Mouse (Mus musculus) layer of hippocampus, postnatal 25 days (tissue): ENCODE results near the gene Tpst2. TPM values are rescaled to one million over a fixed set of nuclear protein-coding genes. Genes with fewer than 3 reads are reported as not detected.

ENCODE experiments used
- DNase-seq, 2 experiments: peaks; one replicate each; pipeline ENCODE4 v3.0.0; 2022; ENCODE audit warnings: mixed read lengths in 2 of 2, low spot score in 1 of 2; ENCODE audit errors: extremely low spot score in 1 of 2
- total RNA-seq, 2 experiments: library from RNA; stranded (reverse); gene quantifications; 2 replicates each; pipeline ENCODE4 v1.2.3; 2021

The Tpst2 gene
- total RNA-seq, 2 experiments from 2014 or later = 45.9 to 46.2 TPM

DNA sequence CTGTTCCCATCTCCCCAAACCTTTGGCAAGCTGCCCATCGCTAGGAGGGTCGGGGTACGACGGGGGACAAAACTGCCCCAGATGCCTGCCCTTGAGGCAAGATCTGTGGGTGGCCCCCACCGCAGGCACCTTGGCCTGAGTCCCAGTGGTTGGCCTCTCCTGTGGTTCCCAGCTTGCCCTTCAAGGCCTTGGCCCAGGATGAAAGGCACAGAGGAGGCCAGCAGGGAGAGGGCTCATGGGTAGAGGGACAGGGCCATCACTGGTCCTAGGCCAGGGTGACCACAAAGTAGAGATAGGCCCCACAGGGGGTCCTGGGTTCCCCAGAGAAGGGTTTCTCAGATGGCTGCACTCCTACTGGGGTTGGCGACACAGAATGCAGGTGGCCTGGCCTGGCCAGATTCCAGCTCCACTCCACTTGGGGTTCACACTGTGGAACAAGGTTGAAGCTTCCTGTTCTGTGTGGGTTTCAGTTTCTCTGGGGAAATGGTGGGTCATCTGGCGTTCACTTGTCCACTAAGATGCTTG is 22.1 kb upstream of the Tpst2 start:
- DNase-seq = peak in 1 of 2 experiments; percentile 53

DNA sequence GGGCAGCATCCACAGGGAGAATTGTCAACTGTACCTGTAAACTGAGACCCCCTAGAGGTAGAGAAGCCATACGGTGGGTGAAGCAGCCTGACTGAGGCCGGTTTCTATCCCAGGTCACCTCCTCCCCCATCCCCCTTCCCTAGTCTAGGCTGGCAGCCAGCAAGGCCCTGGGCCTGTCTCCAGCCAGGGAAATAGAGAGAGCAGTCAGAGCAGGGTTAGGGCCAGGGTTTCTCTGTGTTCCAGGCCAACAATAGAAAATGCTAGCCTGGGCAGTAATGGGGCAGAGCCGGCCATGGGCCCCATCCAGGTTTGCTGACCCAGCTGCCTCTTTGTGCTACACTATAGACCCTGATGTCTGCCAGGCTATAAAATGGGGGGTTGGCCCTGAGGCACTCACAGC is 21.1 kb upstream of the Tpst2 start, which contains the start of gene Crybb1:
Crybb1 (plus strand) TSS at position 390 of the 400 bp plus-strand sequence.
- peak in 1 of 2 experiments; percentile 48 for DNase-seq

GRCm38 (mm10) chr5:112256457-112256856 is 20.0 kb upstream of the Tpst2 start:
- DNase-seq = no peak

DNA sequence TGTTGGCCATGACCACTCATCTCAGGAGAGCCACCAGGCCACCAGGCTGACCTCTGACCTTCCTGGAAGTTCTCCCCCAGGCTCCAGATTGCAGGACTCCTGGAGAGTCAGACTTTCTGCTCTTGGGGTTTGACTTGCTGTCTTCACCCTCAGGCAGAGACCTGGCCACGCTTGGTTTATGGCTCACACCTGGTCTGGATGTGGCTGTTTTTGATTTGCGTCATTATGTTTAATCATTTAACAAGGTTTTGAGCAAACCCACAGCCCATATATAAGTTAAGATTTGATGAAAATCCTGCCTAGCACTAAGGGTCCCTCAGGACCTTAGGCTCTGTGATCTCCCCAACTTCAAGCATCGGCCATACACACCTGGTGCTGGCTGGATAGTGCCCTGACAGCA is 18.6 kb upstream of the Tpst2 start:
- DNase-seq = no peak

DNA sequence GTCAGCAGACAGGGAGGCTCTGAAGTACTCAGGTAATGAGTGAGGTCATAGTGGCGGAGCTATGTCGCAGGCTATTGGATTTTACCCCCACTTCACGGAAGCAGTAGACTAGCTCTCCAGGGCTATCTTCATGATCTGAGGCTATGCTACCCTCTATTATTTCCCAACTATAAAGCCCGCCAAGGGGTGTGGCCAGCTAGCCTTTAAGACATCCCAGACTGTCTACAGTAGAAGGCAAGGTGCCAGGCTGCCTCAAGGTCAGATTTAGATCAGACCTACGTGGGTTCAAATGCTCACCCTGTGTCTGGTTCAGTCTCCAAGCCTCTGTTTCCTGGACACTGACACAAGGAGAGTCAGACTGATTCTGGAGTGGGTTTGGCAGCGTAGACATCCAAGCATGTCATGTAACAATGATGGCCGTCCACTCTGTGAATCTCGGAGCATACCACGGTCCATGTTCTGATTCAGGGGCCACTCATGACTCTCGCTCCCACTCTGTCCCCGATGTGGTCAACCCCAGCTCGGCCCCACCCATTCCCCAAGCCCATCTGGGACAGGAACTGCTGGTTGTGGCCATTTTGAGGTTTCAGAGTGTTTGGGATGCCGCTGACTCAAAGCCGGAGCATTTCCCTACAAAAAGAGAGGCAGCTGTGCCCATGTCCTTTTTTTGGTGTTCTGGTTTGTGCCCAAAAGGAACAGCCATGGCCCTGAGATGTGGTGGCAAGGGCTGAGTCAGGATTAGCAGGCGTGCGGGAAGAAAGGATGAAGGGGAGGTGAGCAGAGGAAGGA is 16.4 kb upstream of the Tpst2 start:
- DNase-seq = no peak

DNA sequence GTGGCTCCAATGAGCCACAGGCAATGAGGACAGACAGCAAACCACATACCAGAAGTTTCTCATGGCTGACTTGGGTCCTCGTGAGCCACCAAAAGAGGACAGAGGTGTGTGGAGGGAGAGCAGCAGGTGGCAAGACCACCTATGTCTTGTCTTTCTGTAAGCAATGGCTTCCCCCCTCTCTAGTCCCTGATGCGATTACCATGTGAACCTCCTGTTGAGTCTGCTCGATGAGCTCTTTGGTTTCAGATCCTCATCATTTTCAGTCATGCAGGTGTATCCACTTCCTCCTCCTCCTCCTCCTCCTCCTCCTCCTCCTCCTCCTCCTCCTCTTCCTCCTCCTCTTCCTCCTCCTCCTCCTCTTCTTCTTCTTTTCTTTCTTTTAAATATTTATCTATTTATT is 15.7 kb upstream of the Tpst2 start:
- no peak for DNase-seq

DNA sequence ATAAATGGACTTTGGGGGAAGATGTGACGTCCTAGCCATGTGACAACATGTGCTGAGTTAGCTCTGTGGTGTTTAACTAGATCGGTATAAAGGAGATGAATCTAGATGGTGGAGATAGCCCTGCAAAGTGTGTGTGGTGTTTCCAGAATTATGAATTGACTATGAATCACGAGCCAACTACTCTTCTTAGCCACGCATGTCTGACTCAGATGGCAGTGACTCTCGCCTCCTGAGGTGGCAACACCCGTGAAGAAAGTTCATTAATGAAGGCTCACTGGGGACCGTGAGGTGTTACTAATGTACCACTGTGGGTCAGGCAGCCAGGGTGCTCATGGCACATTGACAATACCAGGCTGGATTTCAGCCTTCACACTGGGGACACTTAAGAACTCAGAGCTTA is 12.4 kb upstream of the Tpst2 start:
- DNase-seq = no peak

DNA sequence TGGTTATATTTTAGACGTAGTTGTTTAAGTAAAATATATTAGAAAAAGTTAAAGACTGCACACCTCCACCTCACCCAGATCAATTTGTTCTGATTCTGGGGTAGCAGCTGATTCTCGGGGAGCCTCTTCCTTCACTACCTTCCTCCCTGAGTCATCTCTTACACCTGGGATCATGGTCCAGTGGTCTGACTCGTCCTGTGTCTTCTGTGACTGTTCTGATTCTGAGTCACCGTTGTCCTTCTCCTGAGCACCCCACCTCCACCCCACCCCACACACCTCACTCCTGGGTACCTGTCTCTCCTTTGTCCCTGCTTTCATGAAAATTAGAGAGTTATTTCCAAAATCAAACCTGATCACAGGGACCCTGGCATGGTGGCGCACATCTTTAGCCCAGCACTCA is 11.4 kb upstream of the Tpst2 start:
- DNase-seq = no peak

DNA sequence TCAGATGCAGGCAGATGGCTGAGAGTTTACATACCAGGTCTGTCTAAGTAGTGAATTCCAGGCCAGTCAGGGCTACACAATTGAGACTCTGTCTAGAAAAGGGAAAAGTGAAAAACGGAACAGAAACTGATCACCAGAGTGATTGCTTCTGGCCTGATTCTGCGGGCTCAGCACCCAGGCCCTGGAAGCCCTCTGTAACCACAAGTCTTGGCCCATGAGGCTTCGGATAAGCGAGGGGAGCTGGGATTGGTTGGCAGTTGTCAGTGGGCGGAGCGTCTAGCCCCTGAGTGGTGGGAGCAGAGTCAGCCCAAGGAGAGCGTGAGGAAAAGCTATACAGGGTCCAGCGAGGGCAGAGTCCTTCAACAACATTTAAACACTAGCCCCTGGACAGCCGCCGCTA is 11.0 kb upstream of the Tpst2 start:
- no peak for DNase-seq

DNA sequence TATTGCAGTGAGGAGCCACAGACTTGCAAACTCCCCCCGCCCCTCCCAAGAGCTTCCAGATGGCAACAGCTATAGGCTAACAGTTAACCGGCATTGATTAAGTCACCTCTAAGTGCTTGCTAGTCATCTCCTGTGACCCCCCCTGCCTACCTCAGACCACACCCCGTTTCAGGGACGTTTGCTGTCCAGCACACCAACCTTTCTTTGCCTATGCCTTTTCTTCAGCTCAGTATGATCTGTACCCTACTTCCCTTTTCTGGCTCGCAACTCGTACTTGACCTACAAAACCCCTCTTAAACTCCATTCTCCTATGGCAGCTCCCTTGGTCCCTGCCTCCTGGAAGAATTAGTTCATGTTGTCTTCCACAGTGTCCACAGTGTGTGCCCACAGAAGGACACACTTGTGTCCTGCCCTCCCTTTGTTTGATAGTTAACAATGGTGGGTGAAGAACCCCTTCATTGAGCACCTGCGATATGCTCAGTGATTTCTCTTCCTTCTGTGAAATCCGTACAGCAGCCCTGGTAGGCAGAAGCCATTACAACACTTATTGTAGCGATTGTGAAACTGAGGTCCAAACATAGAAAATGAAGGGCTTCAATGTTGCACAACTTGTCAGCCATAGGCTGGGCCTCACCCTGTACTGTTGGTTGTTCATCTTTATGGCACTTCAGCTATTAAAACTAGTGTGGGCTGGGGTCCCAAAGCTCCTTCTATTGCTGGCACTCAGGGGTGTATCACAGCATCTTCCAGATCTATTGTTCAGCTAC is 10.3 kb upstream of the Tpst2 start:
- no peak for DNase-seq

DNA sequence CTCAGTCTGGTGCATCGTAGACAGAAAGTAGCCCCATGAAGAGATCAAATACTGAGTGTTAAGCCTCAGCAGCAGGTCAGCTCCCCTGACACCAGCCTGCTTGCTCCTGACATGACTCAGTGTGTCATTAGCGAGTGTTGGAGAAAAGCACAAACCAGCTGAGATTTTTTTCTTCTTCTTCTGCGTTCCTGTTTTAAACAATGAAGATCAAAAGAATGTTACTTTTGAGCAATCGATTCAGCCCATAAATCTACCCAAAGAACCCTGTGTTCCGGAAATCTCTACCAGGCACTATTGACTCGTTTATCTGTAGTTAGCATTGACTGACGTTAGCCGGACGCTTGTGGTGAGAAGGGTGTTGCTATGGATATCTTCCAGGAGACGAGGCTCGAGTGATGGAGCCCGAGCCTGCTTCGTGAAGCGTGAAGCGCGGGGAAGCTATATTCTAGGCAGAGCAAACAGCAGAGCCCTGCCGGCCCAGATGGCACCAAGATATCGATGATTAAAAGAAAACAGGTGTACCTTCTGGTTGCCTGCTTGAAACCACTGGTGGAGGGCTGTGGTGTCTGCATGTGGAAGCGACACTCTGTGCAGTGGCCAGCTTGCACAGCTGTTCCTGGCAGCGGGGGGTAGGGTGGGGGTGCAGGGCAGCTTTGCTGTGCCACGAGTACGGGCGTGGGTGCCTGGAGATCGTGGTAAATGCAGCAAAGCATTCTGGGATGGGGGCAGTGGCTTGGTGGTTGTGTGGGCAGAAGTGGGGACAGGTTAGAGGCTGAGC is 5.5 kb upstream of the Tpst2 start:
- peak in 1 of 2 experiments; percentile 31 for DNase-seq

- no peak for DNase-seq
These were observed 3.6 kb upstream of the Tpst2 start for GRCm38 (mm10) chr5:112272934-112273333.

DNA sequence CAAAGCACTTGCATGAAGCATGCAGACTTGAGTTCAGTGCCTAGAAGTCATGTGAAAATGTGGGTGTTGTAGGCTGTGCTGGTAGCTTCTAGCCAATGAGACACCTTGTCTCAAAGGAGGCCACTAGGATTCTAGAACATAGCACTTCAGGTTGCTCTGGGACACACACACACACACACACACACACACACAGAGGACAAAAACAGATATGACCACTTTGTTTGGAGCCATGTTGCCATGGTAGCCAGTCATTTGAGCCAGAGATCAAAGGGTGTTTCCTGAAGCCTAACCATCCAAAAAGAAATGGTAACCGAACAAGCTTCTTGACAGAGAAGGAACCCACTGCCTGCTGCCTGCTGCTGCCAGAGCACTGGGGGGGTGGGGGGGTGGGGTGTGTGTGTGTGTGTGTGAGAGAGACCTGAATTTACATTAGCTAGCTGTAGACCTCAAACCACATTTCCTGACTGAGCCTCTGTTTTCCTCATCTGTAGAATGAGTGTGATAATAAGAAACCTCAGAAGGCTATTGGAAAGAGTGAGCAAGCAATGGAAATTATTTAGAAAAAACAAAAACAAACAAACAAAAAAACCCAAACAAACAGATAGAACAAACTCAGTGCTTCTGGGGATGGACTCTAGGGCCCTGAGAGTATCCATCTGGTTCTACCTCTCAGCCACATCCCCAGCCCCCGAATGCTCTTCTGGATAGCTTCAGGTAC is 2.6 kb upstream of the Tpst2 start:
- DNase-seq = no peak

DNA sequence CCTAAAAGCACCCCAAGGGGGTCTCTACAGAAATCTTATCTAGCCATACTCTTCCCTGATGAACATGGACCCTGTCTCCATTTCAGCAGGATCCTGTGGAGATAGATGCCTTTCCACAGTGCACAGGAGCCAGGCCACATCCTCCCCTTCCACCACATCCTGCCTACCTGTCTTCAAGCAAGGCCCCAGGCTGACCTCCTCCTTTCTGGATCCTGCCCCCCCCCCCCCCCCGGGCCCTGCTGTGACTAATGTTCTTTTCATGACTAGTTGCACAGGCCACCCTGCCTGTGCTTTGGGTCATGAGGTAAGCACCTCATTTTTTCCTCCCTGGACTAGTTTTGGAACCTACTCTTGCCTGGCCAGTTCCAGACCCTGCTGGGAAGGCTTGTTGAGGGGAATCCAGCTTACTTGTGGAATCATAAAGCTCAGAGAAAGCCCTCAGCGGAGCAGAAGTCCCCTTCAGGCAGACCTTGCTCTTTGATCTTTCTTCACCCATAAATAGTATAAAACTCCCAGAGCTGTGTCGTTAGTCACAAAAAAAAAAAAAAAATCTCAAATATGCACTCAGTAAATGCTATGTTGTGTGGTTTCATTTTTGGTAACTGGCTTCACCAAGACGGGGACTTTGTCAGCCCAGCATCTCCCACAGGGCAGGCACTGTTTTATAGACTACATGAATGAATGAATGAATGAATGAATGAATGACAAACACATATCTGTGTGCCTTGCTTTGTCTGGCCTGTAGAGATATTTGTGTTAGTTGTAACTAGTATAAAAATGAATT is 1.3 kb upstream of the Tpst2 start:
- no peak for DNase-seq

GRCm38 (mm10) chr5:112276907-112277348 is 437 bp downstream of the Tpst2 start:
- DNase-seq = no peak

DNA sequence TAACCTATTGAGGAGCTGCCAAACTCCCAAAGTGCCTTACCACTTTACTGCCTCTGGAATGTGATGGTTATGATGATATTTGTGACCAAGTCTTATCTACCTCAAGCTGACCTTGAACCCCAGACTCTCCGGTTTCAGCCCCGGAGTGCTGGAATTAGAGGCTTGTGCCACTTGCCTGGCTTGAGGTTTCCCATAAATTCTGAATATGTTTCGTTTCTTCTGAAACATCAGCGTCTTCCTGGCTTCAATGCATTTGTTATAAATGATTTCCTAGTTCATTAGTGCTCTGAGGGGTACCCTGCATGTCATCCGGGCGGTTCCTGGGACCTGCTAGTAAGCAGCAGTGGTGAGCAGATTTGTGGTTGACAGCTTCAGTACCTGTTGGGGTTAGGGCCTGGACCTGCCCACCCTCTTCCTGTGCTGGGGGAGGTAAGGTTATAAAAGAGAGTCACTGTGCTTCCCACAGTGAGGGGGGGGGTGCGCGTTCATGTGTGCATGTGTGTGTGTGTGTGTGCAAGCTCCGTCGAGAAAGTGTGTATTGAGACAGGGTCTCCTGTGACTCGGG is 1.5 kb downstream of the Tpst2 start:
- DNase-seq = no peak

DNA sequence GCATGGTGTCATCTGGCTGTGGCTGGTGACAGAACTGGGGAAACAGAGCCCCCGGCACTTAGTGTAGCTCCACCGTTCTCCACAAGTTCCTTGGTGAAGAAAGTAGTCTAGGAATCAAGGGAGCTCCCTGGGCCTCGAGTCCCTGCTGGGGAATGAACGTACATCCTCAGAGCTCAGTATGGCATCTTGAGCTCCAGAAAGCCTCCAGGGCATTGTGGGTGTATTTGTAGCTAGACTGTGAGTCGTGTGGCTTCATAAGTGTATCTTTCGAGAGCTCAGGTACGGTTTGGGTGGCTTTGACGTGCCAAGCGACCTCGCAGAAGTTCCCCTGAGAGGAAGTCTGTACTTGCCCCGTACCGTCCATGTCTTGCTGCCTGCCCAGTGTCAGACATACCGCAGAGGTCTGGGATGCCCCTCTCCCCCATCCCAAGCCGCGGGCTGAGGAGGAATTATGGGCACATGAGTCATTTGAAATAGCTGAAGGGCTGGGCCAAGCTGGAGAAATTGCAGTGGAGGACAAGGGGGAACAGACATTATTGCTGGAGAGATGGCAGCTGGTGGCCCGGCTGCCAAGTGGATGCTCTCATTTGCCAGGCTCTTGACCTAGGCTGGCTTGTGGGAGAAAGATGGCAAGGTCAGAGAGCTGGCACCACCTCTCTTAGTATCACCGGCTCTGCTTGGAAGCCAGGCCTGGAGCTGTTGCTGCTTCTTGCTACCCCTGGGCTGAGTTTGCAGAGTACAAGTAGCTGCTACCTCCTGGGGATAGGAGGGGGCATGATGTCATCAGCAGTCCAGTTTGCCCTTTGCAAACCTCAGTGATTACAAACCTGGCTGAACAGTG is 2.9 kb downstream of the Tpst2 start:
- no peak for DNase-seq

DNA sequence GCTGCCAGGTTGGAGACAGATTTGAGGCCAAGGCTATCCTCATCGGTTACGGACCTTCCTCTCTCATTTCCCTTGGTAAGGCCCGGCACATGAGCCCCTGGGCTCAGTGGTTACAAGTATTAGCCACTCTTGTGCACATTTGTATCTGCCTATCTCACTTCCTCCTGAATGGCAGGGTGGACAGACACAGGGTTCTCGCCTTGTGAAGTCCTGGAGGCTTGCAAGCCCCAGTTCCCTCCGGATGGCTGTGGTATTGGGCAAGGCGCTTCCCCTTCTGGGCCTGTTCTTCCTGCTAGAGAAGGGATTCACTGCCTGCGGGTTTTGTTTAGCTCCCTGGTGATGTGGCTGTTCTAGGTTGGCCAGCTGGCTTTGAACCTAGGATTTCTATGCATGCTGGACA is 3.7 kb downstream of the Tpst2 start:
- no peak for DNase-seq
